Mouse (Mus musculus) ES-E14 (cell line): ENCODE measurements around the gene Ampd3.

Experiments used
- CHD2 ChIP-seq: IDR thresholded peaks from 2 replicates; pipeline ENCODE4 v1.6.1; 2014; ENCODE audit warnings: mild to moderate bottlenecking, low read depth, low read length, inconsistent platforms
- MAFK ChIP-seq: IDR thresholded peaks from 2 replicates; pipeline ENCODE4 v1.6.1; 2014; ENCODE audit warnings: mild to moderate bottlenecking, low read depth, low read length, inconsistent platforms; ENCODE audit not compliant: insufficient read depth
- ZC3H11A ChIP-seq: IDR thresholded peaks from 2 replicates; pipeline ENCODE4 v1.6.1; 2012; ENCODE audit warnings: low read depth, mild to moderate bottlenecking, inconsistent platforms, low read length, borderline replicate concordance

GRCm38 (mm10) chr7:110782135-110782534, 14.1 kb downstream of the Ampd3 start:
- no peak for TF ChIP-seq MAFK
- no peak for TF ChIP-seq ZC3H11A
- TF ChIP-seq CHD2 = no peak
